Mouse (Mus musculus) MEL (cell line): ENCODE measurements around the gene Babam2. TPM values are rescaled to one million over a fixed set of nuclear protein-coding genes. Genes with fewer than 3 reads are reported as not detected.

Experiments
- DNase-seq: peaks from one replicate; pipeline ENCODE4 v3.0.0; 2011; ENCODE audit warnings: low read depth, low spot score
- H3K27ac ChIP-seq: 2 replicates; pipeline ENCODE4 v1.5.1; 2012; ENCODE audit warnings: low read depth, mild to moderate bottlenecking, control low read depth, low read length, moderate library complexity; ENCODE audit not compliant: control insufficient read depth
- H3K27me3 ChIP-seq, 2 experiments: fragments of 150-350 bp in 1 of 2; sonication (generic) in 1 of 2; 2 replicates each; pipeline ENCODE4 v1.6.1; 2012; ENCODE audit warnings: low read length in 2 of 2, mild to moderate bottlenecking in 2 of 2, improper control_type of control experiment in 1 of 2, moderate library complexity in 1 of 2; ENCODE audit not compliant: insufficient read depth in 2 of 2, control insufficient read depth in 1 of 2
- H3K36me3 ChIP-seq, 2 experiments: 2 replicates each; pipeline ENCODE4 v1.6.1; 2012 to 2014; ENCODE audit warnings: low read length in 2 of 2, improper control_type of control experiment in 1 of 2, inconsistent platforms in 1 of 2, mild to moderate bottlenecking in 1 of 2; ENCODE audit not compliant: insufficient read depth in 2 of 2, control insufficient read depth in 1 of 2
- H3K4me1 ChIP-seq, 2 experiments: fragments of 150-350 bp in 1 of 2; sonication (generic) in 1 of 2; 2 replicates each; pipeline ENCODE4 v1.6.1; 2012; ENCODE audit warnings: low read length in 2 of 2, improper control_type of control experiment in 1 of 2, mild to moderate bottlenecking in 1 of 2; ENCODE audit not compliant: insufficient read depth in 2 of 2, control insufficient read depth in 1 of 2
- H3K4me3 ChIP-seq, 2 experiments: fragments of 150-350 bp in 1 of 2; sonication (generic) in 1 of 2; 2 replicates each; pipeline ENCODE4 v1.5.1; 2012; ENCODE audit warnings: low read depth in 2 of 2, low read length in 2 of 2, mild to moderate bottlenecking in 2 of 2, moderate library complexity in 2 of 2, control low read depth in 1 of 2, improper control_type of control experiment in 1 of 2; ENCODE audit not compliant: control insufficient read depth in 1 of 2, insufficient read depth in 1 of 2
- H3K79me2 ChIP-seq: 2 replicates; pipeline ENCODE4 v1.6.1; 2012; ENCODE audit warnings: mild to moderate bottlenecking, low read length, moderate library complexity; ENCODE audit not compliant: control insufficient read depth, poor library complexity, insufficient read depth
- H3K9ac ChIP-seq: 2 replicates; pipeline ENCODE4 v1.6.1; 2012; ENCODE audit warnings: low read depth, mild to moderate bottlenecking, control low read depth, low read length, moderate library complexity; ENCODE audit not compliant: control insufficient read depth, poor library complexity, severe bottlenecking
- H3K9me3 ChIP-seq: fragments of 150-350 bp; sonication (generic); replicated peaks from 2 replicates; pipeline ENCODE4 v1.6.1; 2012; ENCODE audit warnings: mild to moderate bottlenecking, low read length, improper control_type of control experiment, moderate library complexity; ENCODE audit not compliant: insufficient read depth
- CHD1 ChIP-seq: IDR thresholded peaks from 2 replicates; pipeline ENCODE4 v1.6.1; 2012; ENCODE audit warnings: low read depth, mild to moderate bottlenecking, inconsistent platforms, low read length, improper control_type of control experiment
- ELF1 ChIP-seq: IDR thresholded peaks from 2 replicates; pipeline ENCODE4 v1.6.1; 2014; ENCODE audit warnings: low read depth, mild to moderate bottlenecking, inconsistent platforms, low read length, improper control_type of control experiment, moderate library complexity
- EP300 ChIP-seq, 2 experiments: IDR thresholded peaks; 2 replicates each; pipeline ENCODE4 v1.6.1; 2011; ENCODE audit warnings: improper control_type of control experiment in 2 of 2, low read length in 2 of 2, low read depth in 1 of 2, mild to moderate bottlenecking in 1 of 2
- GABPA ChIP-seq: IDR thresholded peaks from 2 replicates; pipeline ENCODE4 v1.6.1; 2012; ENCODE audit warnings: low read depth, mild to moderate bottlenecking, inconsistent platforms, low read length, improper control_type of control experiment, moderate library complexity
- MAX ChIP-seq: IDR thresholded peaks from 2 replicates; pipeline ENCODE4 v1.6.1; 2011; ENCODE audit warnings: low read length, improper control_type of control experiment
- MAZ ChIP-seq: IDR thresholded peaks from 2 replicates; pipeline ENCODE4 v1.6.1; 2012; ENCODE audit warnings: low read depth, mild to moderate bottlenecking, inconsistent platforms, low read length, improper control_type of control experiment
- MYC ChIP-seq: IDR thresholded peaks from 2 replicates; pipeline ENCODE4 v1.6.1; 2011; ENCODE audit warnings: low read depth, mild to moderate bottlenecking, low read length, improper control_type of control experiment, moderate library complexity
- RAD21 ChIP-seq: IDR thresholded peaks from 2 replicates; pipeline ENCODE4 v1.6.1; 2011; ENCODE audit warnings: mild to moderate bottlenecking, low read depth, low read length, improper control_type of control experiment
- RCOR1 ChIP-seq: IDR thresholded peaks from 2 replicates; pipeline ENCODE4 v1.6.1; 2012; ENCODE audit warnings: low read depth, mild to moderate bottlenecking, inconsistent platforms, low read length, improper control_type of control experiment
- SIN3A ChIP-seq: IDR thresholded peaks from 2 replicates; pipeline ENCODE4 v1.6.1; 2012; ENCODE audit warnings: low read length, improper control_type of control experiment, inconsistent platforms
- TAL1 ChIP-seq: IDR thresholded peaks from 2 replicates; pipeline ENCODE4 v1.6.1; 2012; ENCODE audit warnings: mild to moderate bottlenecking, inconsistent platforms, low read length, moderate library complexity, mixed read lengths
- TBP ChIP-seq: IDR thresholded peaks from 2 replicates; pipeline ENCODE4 v1.8.0; 2011; ENCODE audit warnings: low read depth, low read length, improper control_type of control experiment
- UBTF ChIP-seq: IDR thresholded peaks from 2 replicates; pipeline ENCODE4 v1.6.1; 2012; ENCODE audit warnings: low read depth, mild to moderate bottlenecking, inconsistent platforms, low read length, improper control_type of control experiment, moderate library complexity, borderline replicate concordance; ENCODE audit not compliant: insufficient read depth
- USF2 ChIP-seq, 2 experiments: IDR thresholded peaks; 2 replicates each; pipeline ENCODE4 v1.6.1; 2011 to 2012; ENCODE audit warnings: improper control_type of control experiment in 2 of 2, low read length in 2 of 2, borderline replicate concordance in 1 of 2, inconsistent platforms in 1 of 2, low read depth in 1 of 2, mild to moderate bottlenecking in 1 of 2; ENCODE audit not compliant: insufficient read depth in 1 of 2
- ZC3H11A ChIP-seq: IDR thresholded peaks from 2 replicates; pipeline ENCODE4 v1.6.1; 2012; ENCODE audit warnings: low read depth, mild to moderate bottlenecking, inconsistent platforms, low read length, improper control_type of control experiment
- ZMIZ1 ChIP-seq: IDR thresholded peaks from 2 replicates; pipeline ENCODE4 v1.6.1; 2012; ENCODE audit warnings: low read depth, mild to moderate bottlenecking, inconsistent platforms, low read length, improper control_type of control experiment, moderate library complexity
- ZNF384 ChIP-seq: IDR thresholded peaks from 2 replicates; pipeline ENCODE4 v1.6.1; 2012; ENCODE audit warnings: low read depth, mild to moderate bottlenecking, inconsistent platforms, low read length, improper control_type of control experiment
- polyA plus RNA-seq, 2 experiments: library from polyadenylated mRNA; stranded (reverse) in 1 of 2; unstranded in 1 of 2; fragments of >175 nt in 1 of 2; fragments of >200 nt in 1 of 2; gene quantifications; 2 replicates each; pipeline versions ENCODE4 v1.2.1 to v1.2.4; 2012; ENCODE audit warnings: low replicate concordance in 2 of 2, low read depth in 1 of 2; ENCODE audit not compliant: insufficient read length in 2 of 2, insufficient read depth in 1 of 2, missing spikeins in 1 of 2
- total RNA-seq: library from RNA; depleted of rRNA; stranded (reverse); fragments of 300-350 nt; gene quantifications from 2 replicates; pipeline ENCODE4 v1.2.3, GENCODE M21; 2012

Gene Babam2
- total and polyA plus RNA-seq, 3 experiments: 43.3 to 86.6 TPM; not detected in 1

DNA sequence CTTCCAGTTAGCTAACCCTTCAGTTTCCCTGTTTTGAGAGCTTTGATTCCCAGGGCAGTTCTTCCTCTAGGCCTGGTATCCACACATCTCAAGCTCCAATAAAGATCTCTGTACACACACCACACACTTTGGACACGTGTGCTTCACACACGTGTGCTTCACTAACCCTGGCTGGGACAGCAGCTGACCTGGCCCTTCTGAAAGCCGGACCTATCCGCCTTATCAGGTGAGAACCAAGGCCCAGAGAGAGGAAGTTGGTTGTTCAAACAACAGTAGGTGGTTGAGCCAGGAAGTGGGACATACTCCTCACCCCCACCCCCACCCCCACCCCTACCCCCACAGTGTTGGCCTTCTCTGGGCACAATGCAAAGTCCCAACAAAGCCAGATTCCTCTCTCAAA, 413.2 kb downstream of the Babam2 start:
- Histone ChIP-seq H3K27me3 (no peaks in the 10 kb centered on the region; a peak in 1 of 4 replicates), H3K36me3 (peaks cover 0 to 27% of the 10 kb centered on the region in 2 experiments; a peak in 2 of 4 replicates), H3K4me3 (no peak overlapping the region), H3K27ac (no peak overlapping the region), H3K79me2 (no peaks in the 10 kb centered on the region), H3K4me1 (peaks cover 4 to 39% of the 10 kb centered on the region in 2 experiments), H3K9ac (no peak overlapping the region), H3K9me3 (no peaks in the 10 kb centered on the region)
- peak; percentile 23 for DNase-seq
- peak in 1 of 2 experiments; percentile 28; a peak in 2 of 4 replicates for TF ChIP-seq EP300 (IDR thresholded peaks at IDR 0.05; ENCODE audit: low read depth in 1 of 2, low read length in 2 of 2)
- TF ChIP-seq RCOR1: no peak
- peak; percentile 25; the same call in 1 of the 2 replicates for TF ChIP-seq TAL1
- no peak for TF ChIP-seq GABPA
- TF ChIP-seq MAX: peak; percentile 45; the same call in 1 of the 2 replicates
- no peak for TF ChIP-seq USF2 (IDR thresholded peaks at IDR 0.05; ENCODE audit: borderline replicate concordance in 1 of 2, insufficient read depth in 1 of 2, low read depth in 1 of 2, low read length in 2 of 2)
- 0 out of 2 replicates have a peak, but pooled peaks have one; percentile 17 for TF ChIP-seq MYC
- TF ChIP-seq UBTF: no peak
- no peak for TF ChIP-seq ZNF384
- no peak for TF ChIP-seq ZMIZ1
- no peak for TF ChIP-seq ELF1
- TF ChIP-seq ZC3H11A: no peak
- no peak for TF ChIP-seq RAD21
- TF ChIP-seq SIN3A: no peak

DNA sequence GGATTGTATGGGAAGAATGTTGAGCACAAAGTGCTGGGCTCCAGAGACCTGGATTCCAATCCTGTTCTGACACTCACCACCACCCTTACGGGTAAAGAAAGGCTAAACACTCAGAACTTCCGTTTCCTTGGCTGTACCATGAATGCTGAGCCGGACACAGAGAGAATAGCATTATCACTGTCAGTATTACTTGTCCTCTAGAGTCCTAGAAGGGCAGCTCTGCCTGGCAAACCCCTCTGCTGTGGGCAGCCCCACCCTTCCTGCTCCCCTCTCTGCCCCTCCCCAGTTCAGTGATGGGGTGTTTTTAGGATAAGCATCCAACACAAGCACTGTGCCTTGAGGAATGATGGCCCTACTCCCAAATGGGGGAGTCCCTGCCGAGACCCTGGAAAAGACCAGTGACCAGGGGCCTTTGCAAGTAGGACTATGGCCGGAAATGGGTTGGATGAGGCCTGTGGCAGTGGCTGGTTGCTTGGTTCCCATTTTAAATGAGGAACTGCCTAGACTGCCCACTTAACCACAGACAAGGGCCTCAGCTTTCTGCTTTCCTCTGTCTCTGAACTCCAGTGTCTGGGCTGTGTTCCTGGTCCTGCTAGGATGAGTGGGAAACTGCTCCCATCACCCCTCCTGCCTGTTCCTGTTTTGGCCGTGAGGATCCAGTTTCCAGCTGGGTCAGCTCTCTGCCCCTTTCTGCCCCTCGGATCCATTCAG, 414.9 kb downstream of the Babam2 start:
- peak; percentile 83 for DNase-seq
- peaks cover 4 to 39% of the 10 kb centered on the region in 2 experiments for H3K4me1 ChIP-seq
- H3K9me3 ChIP-seq: no peaks in the 10 kb centered on the region
- TF ChIP-seq CHD1: no peak
- TF ChIP-seq EP300 (IDR thresholded peaks at IDR 0.05; ENCODE audit: low read depth in 1 of 2, low read length in 2 of 2): peak; percentile 23 to 66; a peak in 3 of 4 replicates
- TF ChIP-seq ZC3H11A: no peak
- TF ChIP-seq MAZ: no peak
- 0 out of 2 replicates have a peak, but pooled peaks have one; percentile 18 for TF ChIP-seq TBP
- no peak overlapping the region for H3K4me3 ChIP-seq
- peak overlapping the region; percentile 10; the same call in 1 of the 2 replicates for H3K9ac ChIP-seq
- peaks cover 0 to 27% of the 10 kb centered on the region in 2 experiments; a peak in 2 of 4 replicates for H3K36me3 ChIP-seq
- H3K79me2 ChIP-seq: no peaks in the 10 kb centered on the region
- H3K27me3 ChIP-seq: no peaks in the 10 kb centered on the region; a peak in 2 of 4 replicates
- no peak overlapping the region for H3K27ac ChIP-seq
